Mouse (Mus musculus): ENCODE results near the gene Sae1.

Gene Sae1

DNA sequence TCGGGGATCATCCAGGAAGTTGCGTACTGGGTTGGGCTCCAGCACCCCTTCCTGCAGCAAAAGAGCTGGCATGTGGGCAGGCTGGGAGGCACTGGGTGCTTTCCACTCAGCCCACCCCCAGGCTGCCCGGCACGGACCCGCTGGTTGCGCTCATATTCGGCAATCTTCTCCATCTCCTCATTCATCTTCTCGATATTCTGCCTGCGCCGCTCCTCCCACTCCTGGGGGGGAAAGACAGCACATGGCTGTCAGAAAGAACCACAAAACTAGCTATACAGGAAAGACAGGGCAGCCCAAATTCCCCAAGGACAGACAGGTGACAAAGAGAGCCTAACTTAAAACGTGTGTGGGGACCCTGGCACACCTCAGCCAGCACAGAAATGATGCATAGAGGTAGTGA, 106.9 kb downstream of the Sae1 start:
- no peak for DNase-seq (ENCODE audit: low read depth)

DNA sequence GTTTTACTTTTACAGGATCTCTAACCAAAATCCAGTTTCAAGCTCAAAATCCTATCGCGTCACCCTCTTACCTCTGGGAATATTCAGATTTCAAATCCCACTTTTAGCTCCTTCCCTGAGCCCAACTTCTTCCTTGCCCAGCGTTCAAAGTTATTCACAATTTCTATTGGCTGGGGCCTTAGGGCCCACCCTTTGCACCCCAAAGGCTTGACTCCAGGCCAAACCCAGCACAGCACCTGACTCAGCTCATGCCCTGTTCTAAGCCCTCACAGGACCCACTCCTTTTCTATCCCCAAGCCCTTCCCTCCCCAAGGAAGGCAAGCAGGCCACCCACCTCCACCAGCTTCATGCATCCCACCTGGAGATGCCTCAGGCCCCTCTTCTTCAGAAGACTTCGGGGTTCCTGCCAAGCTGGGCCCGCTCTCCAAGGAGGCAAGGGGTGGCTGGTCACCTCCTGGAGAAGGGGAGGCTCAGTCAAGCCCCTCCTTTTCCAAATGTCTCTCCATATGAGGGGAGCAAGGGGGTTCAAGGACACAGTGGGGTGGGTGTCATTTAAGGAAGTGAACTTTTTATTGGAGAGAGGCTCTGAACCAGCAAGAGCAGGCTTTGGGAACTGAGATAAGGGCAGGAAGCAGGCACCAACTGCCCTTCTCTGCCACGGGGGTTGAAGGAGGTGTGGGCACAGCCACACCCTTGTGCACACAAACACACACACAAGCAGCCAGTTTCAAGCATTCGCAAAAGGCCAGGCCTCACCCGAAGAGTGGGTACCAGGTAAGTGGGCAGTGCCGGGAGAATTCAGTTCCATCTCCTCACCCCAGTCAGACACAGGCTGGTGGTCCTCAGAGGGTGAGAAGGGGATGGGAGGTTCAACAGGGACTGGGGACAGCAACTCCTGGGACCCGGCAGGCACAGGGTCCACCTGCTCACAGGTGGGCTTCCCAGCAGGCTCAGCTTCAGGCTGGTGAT, 112.4 kb downstream of the Sae1 start:
- DNase-seq (ENCODE audit: low read depth) = no peak

DNA sequence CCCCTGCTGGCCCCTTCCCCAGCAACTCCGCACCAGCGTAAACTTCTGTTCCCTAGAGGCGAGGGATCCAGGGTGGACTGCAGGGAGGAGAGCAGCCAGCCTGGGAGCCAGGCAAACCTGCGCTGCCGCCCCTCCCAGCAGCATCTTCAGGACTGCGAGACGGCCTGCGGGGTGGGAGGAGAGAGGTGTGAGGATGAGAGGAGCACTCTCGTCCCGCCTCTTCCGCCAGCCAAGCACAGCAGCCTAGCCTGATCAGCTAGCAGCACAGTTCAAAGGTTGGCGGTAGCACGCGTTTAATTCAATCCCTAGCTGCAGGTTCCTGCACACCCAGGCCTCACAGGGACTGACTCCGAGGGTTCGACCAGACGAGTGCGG, 113.9 kb downstream of the Sae1 start:
- no peak for DNase-seq (ENCODE audit: low read depth)

DNA sequence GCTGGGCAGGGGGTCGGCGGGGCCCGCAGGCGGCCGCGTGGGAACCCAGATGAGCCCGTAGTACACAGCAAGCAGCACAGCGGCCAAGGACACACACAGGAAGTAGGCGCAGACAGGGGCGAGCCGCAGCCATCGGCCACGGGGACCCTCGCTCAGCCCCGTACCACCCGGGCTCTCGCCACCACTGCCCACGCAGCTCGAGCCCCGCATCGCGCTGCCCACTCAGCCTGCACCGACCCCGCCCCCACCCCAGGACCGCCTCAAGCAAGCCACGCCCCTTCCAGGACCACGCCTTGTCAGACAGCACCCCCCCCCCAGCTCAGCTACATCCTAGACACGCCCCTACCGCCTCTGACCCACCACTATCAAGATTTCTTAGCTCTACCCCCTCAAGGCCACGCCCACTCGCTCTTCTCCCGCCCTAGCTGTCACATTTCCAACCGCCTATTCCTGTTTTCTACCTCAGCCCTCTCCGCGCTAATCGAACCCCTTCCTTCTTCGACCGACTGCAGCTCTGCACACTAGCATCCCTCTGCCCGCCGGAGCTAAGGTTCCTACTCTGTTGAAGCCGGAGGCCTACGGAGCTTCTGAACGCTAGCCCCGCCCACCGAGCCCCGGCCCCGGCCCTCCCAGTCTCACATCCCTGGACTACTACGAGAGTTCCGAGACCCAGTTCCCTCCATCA, 114.4 kb downstream of the Sae1 start, which contains the start of gene Inafm1:
Gene Inafm1 (minus strand): TSS at position 537 of the 685 bp plus-strand sequence.
- peak; percentile 95 for DNase-seq (ENCODE audit: low read depth)

DNA sequence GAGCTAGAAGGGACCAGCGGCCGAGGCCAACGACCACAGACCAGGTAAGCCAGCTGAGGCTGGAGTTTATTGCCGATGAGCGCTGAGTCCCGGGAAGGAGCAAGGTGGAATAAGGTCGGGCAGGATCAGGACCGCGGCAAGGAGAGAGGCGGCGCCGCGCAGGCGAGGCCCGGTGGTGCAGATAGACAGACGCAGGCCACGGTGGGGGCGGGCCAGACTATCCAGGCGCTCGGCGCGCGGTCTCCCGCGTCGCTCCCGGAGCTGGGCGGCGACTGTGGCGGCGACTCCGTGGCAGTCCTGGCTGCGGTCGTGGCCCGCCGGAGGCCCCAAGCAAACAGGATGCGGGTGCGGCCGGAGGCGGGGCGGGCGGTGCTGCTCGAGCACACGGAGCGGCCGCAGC, 114.9 kb downstream of the Sae1 start:
- DNase-seq (ENCODE audit: low read depth) = peak; percentile 82

DNA sequence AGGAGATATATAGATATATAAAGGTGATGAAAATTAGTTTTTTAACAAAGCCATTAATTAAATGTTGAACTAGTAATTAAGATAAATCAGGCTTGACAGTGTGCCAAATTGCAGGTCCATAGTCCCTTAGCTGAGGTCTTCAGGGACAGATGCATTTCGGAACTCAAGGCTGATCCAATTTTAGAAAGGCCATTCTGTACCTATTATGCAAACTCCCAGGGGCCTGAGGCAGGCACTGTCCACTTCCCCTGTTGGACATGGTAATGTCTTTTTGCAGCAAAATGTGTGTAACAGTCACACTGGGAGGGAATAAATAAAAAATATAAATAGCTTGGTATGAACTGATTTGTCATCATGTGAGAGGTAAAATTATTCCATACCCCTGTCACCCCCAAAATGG, 116.5 kb downstream of the Sae1 start:
- no peak for DNase-seq (ENCODE audit: low read depth)
